ENCODE assay signal across 29 mouse cellular contexts in genomic region chr4:25257822-25258398, GRCm38 (mm10). TPM values are rescaled to one million over a fixed set of nuclear protein-coding genes. Genes with fewer than 3 reads are reported as not detected.
DNase-seq lines count a peak whose midpoint lies in the region; ATAC-seq and TF ChIP-seq lines count a peak whose summit lies in the region.
"Had no signal": no experiment of that assay in that cellular context is flagged by ENCODE, and none has a peak within 500 bp of the region (broad histone marks: within the 10 kb centered on the region; RNA-seq: fewer than 3 reads in every experiment).

No protein-coding gene starts in this region.

- H3K4me1 ChIP-seq in midbrain, embryonic 11.5 days (ENCODE audit: control insufficient read depth, insufficient read depth, low read length), result no peaks in the 10 kb centered on the region
- H3K4me1 ChIP-seq in midbrain, embryonic 16.5 days (ENCODE audit: control insufficient read depth, insufficient read depth, low read length), result no peaks in the 10 kb centered on the region
- peaks cover 8 to 9% of the 10 kb centered on the region in 2 experiments; a peak in 2 of 4 replicates for H3K4me1 ChIP-seq in liver, embryonic 14.5 days (replicated peaks; ENCODE audit: control insufficient read depth in 2 of 2, insufficient read depth in 2 of 2, low read length in 1 of 2)
- H3K4me1 ChIP-seq in stomach, postnatal 0 days (replicated peaks; ENCODE audit: control insufficient read depth, insufficient read depth), result no peaks in the 10 kb centered on the region
- H3K4me1 ChIP-seq: embryonic facial prominence, embryonic 12.5 days; embryonic facial prominence, embryonic 15.5 days; forebrain, embryonic 12.5 days; forebrain, embryonic 15.5 days; heart, embryonic 12.5 days; heart, embryonic 15.5 days; hindbrain, embryonic 10.5 days; hindbrain, embryonic 13.5 days had no signal

- 93% methylated on average over 7 of the region's 7 CpGs for WGBS in midbrain, embryonic 11.5 days
- WGBS in midbrain, embryonic 16.5 days, result 96% methylated on average over 7 of the region's 7 CpGs
- 67% methylated on average over 7 of the region's 7 CpGs for WGBS in liver, embryonic 14.5 days (ENCODE audit: insufficient replicate concordance)
- 89% methylated on average over 7 of the region's 7 CpGs for WGBS in stomach, postnatal 0 days

- ATAC-seq in midbrain, embryonic 11.5 days (ENCODE audit: low FRiP score), result no peak
- ATAC-seq in midbrain, embryonic 16.5 days, result no peak
- peak; percentile 79 for ATAC-seq in liver, embryonic 14.5 days (ENCODE audit: insufficient read depth)
- peak; percentile 70 for ATAC-seq in megakaryocyte-erythroid progenitor cell, adult 5-6 weeks (replicated peaks; ENCODE audit: low FRiP score, low TSS enrichment, poor library complexity, severe bottlenecking)
- ATAC-seq in stomach, postnatal 0 days (ENCODE audit: low FRiP score, low TSS enrichment), result no peak
- ATAC-seq: CD4-positive, CD25-positive, alpha-beta regulatory T cell, adult 4 months; forebrain, embryonic 15.5 days; hindbrain, embryonic 16.5 days had no signal

- peak; percentile 56 for TF ChIP-seq EP300 in liver, embryonic 14.5 days (IDR thresholded peaks at IDR 0.05; ENCODE audit: low read depth)
- no peak for TF ChIP-seq EP300 in stomach, postnatal 0 days (optimal IDR thresholded peaks at IDR 0.05)

- no peak overlapping the region for H3K4me3 ChIP-seq in midbrain, embryonic 11.5 days (ENCODE audit: low read depth, low read length)
- no peak overlapping the region for H3K4me3 ChIP-seq in midbrain, embryonic 16.5 days (ENCODE audit: low read depth, low read length)
- H3K4me3 ChIP-seq in liver, embryonic 14.5 days (ENCODE audit: insufficient read depth in 1 of 2, low read depth in 2 of 2, low read length in 2 of 2), result no peak overlapping the region
- no peak overlapping the region for H3K4me3 ChIP-seq in stomach, postnatal 0 days (ENCODE audit: low read depth, low read length)
- H3K4me3 ChIP-seq: embryonic facial prominence, embryonic 12.5 days; embryonic facial prominence, embryonic 15.5 days; forebrain, embryonic 12.5 days; forebrain, embryonic 15.5 days; heart, embryonic 12.5 days; heart, embryonic 15.5 days; hindbrain, embryonic 10.5 days; hindbrain, embryonic 13.5 days had no signal

- DNase-seq in midbrain, embryonic 11.5 days (ENCODE audit: low spot score, missing footprints), result peak; percentile 59
- peak; percentile 23 for DNase-seq in c-Kit-positive CD71-positive TER-119-positive erythroid progenitor cells, embryonic 14.5 days (ENCODE audit: low spot score)
- no peak for DNase-seq in liver, embryonic 14.5 days (ENCODE audit: low read depth in 3 of 3, low spot score in 3 of 3)
- DNase-seq in left cerebral cortex, postnatal 14 days (ENCODE audit: low spot score in 2 of 2), result no peak
- no peak for DNase-seq in cerebellum, postnatal 14 days
- no peak for DNase-seq in stomach, postnatal 0 days (ENCODE audit: low spot score)
- DNase-seq: adrenal gland, postnatal 14 days; cerebellum, adult 11-12 months; cerebellum, adult 9-10 months; cerebellum, postnatal 25 days; gastrocnemius, postnatal 25 days; heart, adult 18-20 months; heart, postnatal 10 days; heart, postnatal 36 days had no signal

- no peak for TF ChIP-seq CTCF in liver, embryonic 14.5 days (IDR thresholded peaks at IDR 0.05; ENCODE audit: low read depth)
- no peak for TF ChIP-seq CTCF in stomach, postnatal 0 days (IDR thresholded peaks at IDR 0.05; ENCODE audit: low read depth)

- peaks cover 8% of the 10 kb centered on the region; the same call in 1 of the 2 replicates for H3K36me3 ChIP-seq in midbrain, embryonic 11.5 days (ENCODE audit: control insufficient read depth, insufficient read depth, low read length)
- peaks cover 14% of the 10 kb centered on the region for H3K36me3 ChIP-seq in midbrain, embryonic 16.5 days (ENCODE audit: control insufficient read depth, insufficient read depth, low read length)
- H3K36me3 ChIP-seq in liver, embryonic 14.5 days (replicated peaks; ENCODE audit: control insufficient read depth, insufficient read depth, low read depth), result no peaks in the 10 kb centered on the region; the same call in none of the 2 replicates
- H3K36me3 ChIP-seq in stomach, postnatal 0 days (ENCODE audit: control insufficient read depth, insufficient read depth, low read length), result peaks cover 14% of the 10 kb centered on the region

- no peaks in the 10 kb centered on the region for H3K9me3 ChIP-seq in midbrain, embryonic 11.5 days (ENCODE audit: control insufficient read depth, low read length)
- no peaks in the 10 kb centered on the region for H3K9me3 ChIP-seq in midbrain, embryonic 16.5 days (replicated peaks; ENCODE audit: control insufficient read depth, low read length, poor library complexity, severe bottlenecking)
- H3K9me3 ChIP-seq in liver, embryonic 14.5 days (ENCODE audit: control insufficient read depth, low read length), result no peaks in the 10 kb centered on the region
- no peaks in the 10 kb centered on the region for H3K9me3 ChIP-seq in stomach, postnatal 0 days (ENCODE audit: control insufficient read depth, low read length)
- H3K9me3 ChIP-seq: embryonic facial prominence, embryonic 12.5 days; embryonic facial prominence, embryonic 15.5 days; forebrain, embryonic 12.5 days; forebrain, embryonic 15.5 days; heart, embryonic 12.5 days; heart, embryonic 15.5 days; hindbrain, embryonic 10.5 days; hindbrain, embryonic 13.5 days had no signal

- no peaks in the 10 kb centered on the region for H3K27me3 ChIP-seq in midbrain, embryonic 11.5 days (ENCODE audit: control insufficient read depth, insufficient read depth, low read length)
- H3K27me3 ChIP-seq in midbrain, embryonic 16.5 days (ENCODE audit: control insufficient read depth, insufficient read depth, low read depth, low read length), result no peaks in the 10 kb centered on the region
- no peaks in the 10 kb centered on the region for H3K27me3 ChIP-seq in liver, embryonic 14.5 days (ENCODE audit: control insufficient read depth, insufficient read depth, low read length)
- no peaks in the 10 kb centered on the region for H3K27me3 ChIP-seq in stomach, postnatal 0 days (ENCODE audit: control insufficient read depth, insufficient read depth, low read length)
- H3K27me3 ChIP-seq: embryonic facial prominence, embryonic 12.5 days; embryonic facial prominence, embryonic 15.5 days; forebrain, embryonic 12.5 days; forebrain, embryonic 15.5 days; heart, embryonic 12.5 days; heart, embryonic 15.5 days; hindbrain, embryonic 13.5 days had no signal

- intact Hi-C loops in left cerebral cortex, postnatal 14 days (cut with DNase I), result no loop called here

- no peak overlapping the region for H3K9ac ChIP-seq in midbrain, embryonic 11.5 days (ENCODE audit: low read length)
- no peak overlapping the region for H3K9ac ChIP-seq in midbrain, embryonic 16.5 days (ENCODE audit: low read depth, low read length)
- H3K9ac ChIP-seq in liver, embryonic 14.5 days (replicated peaks), result no peak overlapping the region
- H3K9ac ChIP-seq in stomach, postnatal 0 days (ENCODE audit: low read length), result no peak overlapping the region
- H3K9ac ChIP-seq: embryonic facial prominence, embryonic 12.5 days; embryonic facial prominence, embryonic 15.5 days; forebrain, embryonic 12.5 days; forebrain, embryonic 15.5 days; heart, embryonic 12.5 days; heart, embryonic 15.5 days; hindbrain, embryonic 13.5 days had no signal

- no peak overlapping the region for H3K4me2 ChIP-seq in midbrain, embryonic 11.5 days
- no peak overlapping the region for H3K4me2 ChIP-seq in midbrain, embryonic 16.5 days (ENCODE audit: low read length)
- no peak overlapping the region for H3K4me2 ChIP-seq in liver, embryonic 14.5 days (ENCODE audit: low read depth)
- no peak overlapping the region for H3K4me2 ChIP-seq in stomach, postnatal 0 days (replicated peaks; ENCODE audit: low read depth)
- H3K4me2 ChIP-seq: embryonic facial prominence, embryonic 12.5 days; embryonic facial prominence, embryonic 15.5 days; forebrain, embryonic 12.5 days; forebrain, embryonic 15.5 days; heart, embryonic 12.5 days; heart, embryonic 15.5 days; hindbrain, embryonic 13.5 days had no signal

- H3K27ac ChIP-seq in midbrain, embryonic 11.5 days (ENCODE audit: low read depth, low read length), result no peak overlapping the region
- no peak overlapping the region for H3K27ac ChIP-seq in midbrain, embryonic 16.5 days (ENCODE audit: low read length)
- no peak overlapping the region for H3K27ac ChIP-seq in liver, embryonic 14.5 days
- no peak overlapping the region for H3K27ac ChIP-seq in stomach, postnatal 0 days (replicated peaks)
- H3K27ac ChIP-seq: embryonic facial prominence, embryonic 12.5 days; embryonic facial prominence, embryonic 15.5 days; forebrain, embryonic 12.5 days; forebrain, embryonic 15.5 days; heart, embryonic 15.5 days; hindbrain, embryonic 10.5 days; hindbrain, embryonic 13.5 days had no signal

RNA-seq across cellular contexts. Expression of gene Fhl5, which starts 15.2 kb away (rescaled TPM):
- not detected in 2 replicates for polyA plus RNA-seq in midbrain, embryonic 11.5 days (2014; fragmentation: Nextera tagmentation; extraction: Ambion mirVana)
- not detected in 2 replicates for polyA plus RNA-seq in midbrain, embryonic 16.5 days (2015; fragmentation: Nextera tagmentation; extraction: Ambion mirVana)
- polyA plus RNA-seq in liver, embryonic 14.5 days (2012; rRNA removed), result not detected in 2 replicates
- polyA plus RNA-seq in liver, embryonic 14.5 days (2014; fragmentation: Nextera tagmentation; extraction: Ambion mirVana), result not detected in 2 replicates
- total RNA-seq in megakaryocyte-erythroid progenitor cell, adult 5-6 weeks (2014; fragmentation: Nextera tagmentation), result not detected in 2 replicates
- total RNA-seq in megakaryocyte-erythroid progenitor cell, adult 5-6 weeks (2017), result not detected in 2 replicates
- total RNA-seq in left cerebral cortex, postnatal 14 days (2021), result 1 to 10 TPM in 1 of 2 experiments, under 1 TPM in 1; 0.82 to 1.8 TPM
- polyA plus RNA-seq in stomach, postnatal 0 days (2015; fragmentation: Nextera tagmentation; extraction: Ambion mirVana), result 0.62 and 0.67 TPM in 2 replicates
- total RNA-seq: common myeloid progenitor, adult 5-6 weeks had no signal
- polyA plus RNA-seq: adrenal gland, adult 2 months; C2C12; CD4-positive, CD25-positive, alpha-beta regulatory T cell, adult 4 months; embryonic facial prominence, embryonic 12.5 days; embryonic facial prominence, embryonic 15.5 days; forebrain, embryonic 12.5 days; forebrain, embryonic 15.5 days; heart, embryonic 12.5 days; heart, embryonic 15.5 days; hindbrain, embryonic 10.5 days; hindbrain, embryonic 13.5 days; hindbrain, embryonic 16.5 days had no signal

RNA-seq across cellular contexts. Expression of gene Ufl1, which starts 23.7 kb away (rescaled TPM):
- polyA plus RNA-seq in midbrain, embryonic 11.5 days (2014; fragmentation: Nextera tagmentation; extraction: Ambion mirVana), result 34.2 and 37.4 TPM in 2 replicates
- 34.2 and 36.9 TPM in 2 replicates for polyA plus RNA-seq in midbrain, embryonic 16.5 days (2015; fragmentation: Nextera tagmentation; extraction: Ambion mirVana)
- 1.8 and 2.9 TPM in 2 replicates for polyA plus RNA-seq in liver, embryonic 14.5 days (2012; rRNA removed)
- 18.8 and 20.1 TPM in 2 replicates for polyA plus RNA-seq in liver, embryonic 14.5 days (2014; fragmentation: Nextera tagmentation; extraction: Ambion mirVana)
- total RNA-seq in megakaryocyte-erythroid progenitor cell, adult 5-6 weeks (2014; fragmentation: Nextera tagmentation), result 8.1 and 13.2 TPM in 2 replicates
- total RNA-seq in megakaryocyte-erythroid progenitor cell, adult 5-6 weeks (2017), result 17.4 and 29.0 TPM in 2 replicates
- total RNA-seq in left cerebral cortex, postnatal 14 days (2021), result 10 to 100 TPM; 26.9 to 29.7 TPM
- polyA plus RNA-seq in stomach, postnatal 0 days (2015; fragmentation: Nextera tagmentation; extraction: Ambion mirVana), result 37.3 and 44.5 TPM in 2 replicates

Comparison
In these comparisons a context has a peak if more than half of its experiments do, and no peak if none do; other contexts are left out.
1. ATAC-seq: peak in liver, embryonic 14.5 days (single experiment) and megakaryocyte-erythroid progenitor cell, adult 5-6 weeks (single experiment); none in midbrain, embryonic 11.5 days (single experiment), midbrain, embryonic 16.5 days (single experiment) and stomach, postnatal 0 days (single experiment).
2. DNase-seq: peak in midbrain, embryonic 11.5 days (single experiment) and c-Kit-positive CD71-positive TER-119-positive erythroid progenitor cells, embryonic 14.5 days (single experiment); none in liver, embryonic 14.5 days (0 of 3), left cerebral cortex, postnatal 14 days (0 of 2), cerebellum, postnatal 14 days (0 of 2) and stomach, postnatal 0 days (single experiment).